In the genomic region with DNA sequence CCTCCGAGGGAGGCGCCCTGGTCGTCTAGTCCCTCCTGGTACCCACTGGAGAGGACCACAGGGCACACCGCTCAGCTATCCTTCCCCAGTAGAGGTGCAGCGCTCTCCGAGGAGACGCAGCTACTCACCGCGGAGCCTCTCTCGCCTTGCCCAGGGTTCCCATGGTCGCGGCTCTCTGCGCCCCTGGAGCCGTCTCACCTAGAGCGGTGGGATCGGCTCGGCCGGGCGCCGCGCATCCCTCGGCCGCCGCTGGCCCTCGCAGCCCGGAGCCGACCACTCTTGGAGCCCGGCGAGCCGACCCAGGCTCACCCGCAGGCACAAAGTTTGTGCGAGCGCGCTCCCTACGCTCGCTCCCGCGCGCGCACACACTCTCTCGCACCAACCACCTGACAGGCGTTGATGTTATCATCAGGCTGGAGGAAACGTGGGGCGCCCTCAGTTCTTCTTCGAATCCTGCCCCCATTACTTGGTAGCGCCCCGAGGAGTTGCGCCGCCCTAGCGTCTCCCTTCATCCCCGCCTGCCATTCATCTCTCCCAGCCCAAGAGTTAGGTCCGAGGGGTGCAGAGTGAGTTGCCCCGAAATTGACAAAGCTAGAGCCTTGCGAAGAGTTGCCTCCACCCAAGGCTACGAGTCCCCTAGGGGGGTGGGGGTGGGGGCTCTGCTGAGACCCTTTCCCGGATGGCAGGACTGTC, we compare ENCODE assay signal across 8 mouse cellular contexts. TPM values are rescaled to one million over a fixed set of nuclear protein-coding genes. Genes with fewer than 3 reads are reported as not detected.
A peak's percentile ranks its signal among the peaks of the same experiment; 100 is the strongest.
DNase-seq lines count a peak whose midpoint lies in the region; ATAC-seq lines count a peak whose summit lies in the region.

A gene (minus strand): TSS at position 455 of the 693 bp plus-strand sequence.

- peaks cover 4% of the 10 kb centered on the region; the same call in 1 of the 2 replicates for H3K4me1 ChIP-seq in forebrain, embryonic 14.5 days (ENCODE audit: control insufficient read depth, insufficient read depth, low read length)
- H3K4me1 ChIP-seq in hindbrain, embryonic 12.5 days, result peaks cover 3% of the 10 kb centered on the region; the same call in 1 of the 2 replicates

- H3K27me3 ChIP-seq in forebrain, embryonic 14.5 days (replicated peaks; ENCODE audit: control insufficient read depth, insufficient read depth, low read length), result no peaks in the 10 kb centered on the region
- H3K27me3 ChIP-seq in hindbrain, embryonic 12.5 days, result peaks cover 32% of the 10 kb centered on the region

- peak; percentile 15 for DNase-seq in urinary bladder, postnatal 14 days (ENCODE audit: low spot score)
- DNase-seq in urinary bladder, postnatal 25 days (ENCODE audit: low spot score), result no peak
- DNase-seq in forebrain, embryonic 14.5 days (ENCODE audit: low spot score), result peak; percentile 33
- DNase-seq in layer of hippocampus, postnatal 25 days (ENCODE audit: extremely low spot score in 1 of 2, low spot score in 1 of 2), result peak; percentile 32 to 54
- DNase-seq in lung, postnatal 10 days, result peak; percentile 30
- DNase-seq in retina, embryonic 14.5 days (ENCODE audit: low spot score), result peak; percentile 58
- DNase-seq in thymus, postnatal 25 days, result peak; percentile 89

- H3K36me3 ChIP-seq in forebrain, embryonic 14.5 days (ENCODE audit: control insufficient read depth, insufficient read depth, low read length), result no peaks in the 10 kb centered on the region
- no peaks in the 10 kb centered on the region for H3K36me3 ChIP-seq in hindbrain, embryonic 12.5 days

- H3K27ac ChIP-seq in forebrain, embryonic 14.5 days (ENCODE audit: low read depth, low read length), result no peak within 1 kb of the TSS
- H3K27ac ChIP-seq in hindbrain, embryonic 12.5 days, result no peak within 1 kb of the TSS

- under 1% methylated on average over 56 of the region's 56 CpGs for WGBS in forebrain, embryonic 14.5 days
- 3% methylated on average over 53 of the region's 56 CpGs for WGBS in hindbrain, embryonic 12.5 days

- H3K4me3 ChIP-seq in forebrain, embryonic 14.5 days (ENCODE audit: low read depth, low read length), result peak within 1 kb of the TSS; percentile 52
- H3K4me3 ChIP-seq in hindbrain, embryonic 12.5 days, result peak within 1 kb of the TSS; percentile 53

- peak; percentile 80 for ATAC-seq in forebrain, embryonic 14.5 days
- ATAC-seq in hindbrain, embryonic 12.5 days (ENCODE audit: low FRiP score), result peak; percentile 81

- peak within 1 kb of the TSS; percentile 96 for H3K4me2 ChIP-seq in forebrain, embryonic 14.5 days (ENCODE audit: low read length)
- peak within 1 kb of the TSS; percentile 88 for H3K4me2 ChIP-seq in hindbrain, embryonic 12.5 days (replicated peaks)

- H3K9me3 ChIP-seq in forebrain, embryonic 14.5 days (replicated peaks; ENCODE audit: control insufficient read depth, low read length), result no peaks in the 10 kb centered on the region
- H3K9me3 ChIP-seq in hindbrain, embryonic 12.5 days (replicated peaks), result no peaks in the 10 kb centered on the region

- H3K9ac ChIP-seq in forebrain, embryonic 14.5 days (ENCODE audit: low read length), result peak within 1 kb of the TSS; percentile 66
- H3K9ac ChIP-seq in hindbrain, embryonic 12.5 days, result peak within 1 kb of the TSS; percentile 56

RNA-seq across cellular contexts. Expression of the gene that starts here (rescaled TPM):
- 3.5 and 5.1 TPM in 2 replicates for polyA plus RNA-seq in forebrain, embryonic 14.5 days (2014; fragmentation: Nextera tagmentation; extraction: Ambion mirVana)
- polyA plus RNA-seq in hindbrain, embryonic 12.5 days (2016; fragmentation: Nextera tagmentation; extraction: Ambion mirVana), result 1.4 and 1.6 TPM in 2 replicates
- total RNA-seq in layer of hippocampus, postnatal 25 days (2021), result 100 to 1,000 TPM; 390 to 419 TPM
